Mouse (Mus musculus) yolk sac, embryonic 10.5 days (tissue): ENCODE results near the gene Cenps.
A peak's percentile ranks its signal among the peaks of the same experiment; 100 is the strongest.
"Not testable (repeated sequence)": the region's sequence is repeated elsewhere in the genome, so short reads cannot be mapped to it uniquely, and the experiment has no call there.

Experiments used
- DNase-seq: peaks from one replicate; pipeline ENCODE4 v3.0.0-alpha.2; 2017; ENCODE audit warnings: low spot score

Cenps gene

GRCm38 (mm10) chr4:149123432-149123831, 14.0 kb downstream of the Cenps start:
- DNase-seq, result no peak

DNA sequence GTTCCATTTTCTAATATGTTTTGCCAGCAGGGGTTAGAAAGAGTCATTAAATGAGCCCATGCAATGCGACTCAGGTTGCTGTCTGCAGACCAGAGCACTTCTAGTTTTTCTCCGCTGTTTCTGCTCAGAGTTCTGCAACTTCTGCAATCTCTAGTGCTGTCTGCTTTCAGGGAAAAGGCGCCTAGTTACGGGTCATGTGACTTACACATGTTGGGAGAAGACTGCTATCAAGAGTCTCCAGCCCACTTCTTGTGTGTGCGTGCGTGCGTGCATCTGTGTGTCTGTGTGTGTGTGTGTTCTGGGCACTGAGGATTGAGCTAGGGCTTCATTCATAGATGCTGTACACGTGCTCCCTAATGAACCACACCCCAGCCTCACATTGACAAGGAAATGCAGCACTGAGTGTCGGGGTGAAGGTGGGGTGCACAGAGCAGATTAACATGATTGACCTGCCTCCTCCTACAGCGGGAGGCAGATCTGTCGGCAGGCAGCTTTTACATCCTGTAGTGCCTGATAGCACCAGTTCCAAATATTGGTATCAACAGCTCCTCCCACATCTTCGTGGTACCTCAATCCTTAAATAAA, 17.4 kb downstream of the Cenps start:
- not testable (repeated sequence) for DNase-seq

- peak; percentile 94 for DNase-seq
These were observed 33.4 kb downstream of the Cenps start, which contains the start of gene Dffa for GRCm38 (mm10) chr4:149103875-149104561. Dffa (plus strand) TSS chr4:149104146.

DNA sequence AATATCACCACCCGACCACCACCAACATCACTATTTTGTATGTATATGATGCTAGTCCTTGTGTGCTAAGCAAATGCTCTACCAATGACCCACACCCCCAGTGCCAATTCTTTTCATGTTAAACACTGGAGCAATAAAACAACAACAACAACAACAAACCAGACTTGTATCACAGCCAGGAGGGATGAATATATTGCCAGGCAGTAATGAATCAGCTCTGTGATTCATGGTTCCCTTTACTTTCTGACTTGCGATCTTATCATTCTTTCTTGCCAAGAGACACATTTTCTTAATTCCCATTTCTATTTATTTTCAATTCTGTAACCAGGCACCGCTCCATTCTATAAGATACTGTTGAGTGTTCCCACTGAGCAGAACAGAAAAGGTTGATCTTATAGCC, 36.0 kb downstream of the Cenps start:
- DNase-seq, result no peak

DNA sequence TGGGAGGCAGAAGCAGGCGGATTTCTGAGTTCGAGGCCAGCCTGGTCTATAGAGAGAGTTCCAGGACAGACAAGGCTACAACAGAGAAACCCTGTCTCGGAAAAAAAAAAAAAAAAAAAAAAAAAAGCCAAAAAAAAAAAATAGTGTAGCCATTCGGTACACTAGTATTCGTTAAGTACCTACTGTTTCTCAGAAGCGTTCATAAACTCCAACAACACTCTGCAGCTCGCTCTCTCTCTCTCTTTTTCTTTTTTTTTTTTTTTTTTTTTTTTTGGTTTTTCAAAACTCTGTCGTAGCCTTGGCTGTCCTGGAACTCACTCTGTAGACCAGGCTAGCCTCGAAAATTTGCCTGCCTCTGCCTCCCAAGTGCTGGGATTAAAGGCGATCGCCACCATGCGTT, 37.0 kb downstream of the Cenps start:
- not testable (repeated sequence) for DNase-seq

DNA sequence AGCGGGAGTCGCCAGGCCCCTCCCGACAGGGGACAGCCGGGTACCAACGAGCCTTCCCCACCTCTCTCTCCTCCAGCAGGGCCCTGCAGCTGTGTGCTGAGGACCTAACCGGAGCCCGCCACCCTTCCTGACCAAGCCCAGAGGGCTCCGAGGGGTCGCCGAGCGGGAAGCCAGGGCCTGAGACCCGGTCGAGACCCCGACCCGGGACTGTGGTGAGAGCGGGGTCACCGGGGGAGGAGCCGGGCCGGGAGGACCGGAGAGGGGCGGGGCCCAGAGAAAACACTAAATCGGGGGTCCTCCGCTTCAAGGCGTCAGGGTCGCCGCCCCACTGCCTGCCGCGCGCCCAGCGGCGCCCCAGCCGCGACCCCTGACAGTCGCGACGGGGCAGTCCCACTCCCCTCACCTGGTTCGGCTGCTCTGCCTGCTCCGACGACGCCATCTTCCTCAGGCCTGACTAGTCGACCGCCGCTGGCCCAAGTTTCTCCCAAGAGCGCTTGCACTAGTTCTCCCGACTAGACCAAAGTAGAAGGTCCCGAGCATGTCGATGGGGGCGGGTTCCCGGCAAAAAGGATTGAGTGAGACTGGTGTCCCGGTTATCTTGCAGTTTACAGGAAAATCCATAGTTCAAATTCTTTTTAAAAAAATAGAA, 37.9 kb downstream of the Cenps start, which contains the start of gene Pex14:
Gene Pex14, minus strand, starts transcription at position 508 of the 649 bp plus-strand sequence.
- DNase-seq, result peak; percentile 92

GRCm38 (mm10) chr4:149098571-149098970, 38.9 kb downstream of the Cenps start:
- DNase-seq, result peak; percentile 23

GRCm38 (mm10) chr4:149097956-149098355, 39.5 kb downstream of the Cenps start:
- DNase-seq, result peak; percentile 33

DNA sequence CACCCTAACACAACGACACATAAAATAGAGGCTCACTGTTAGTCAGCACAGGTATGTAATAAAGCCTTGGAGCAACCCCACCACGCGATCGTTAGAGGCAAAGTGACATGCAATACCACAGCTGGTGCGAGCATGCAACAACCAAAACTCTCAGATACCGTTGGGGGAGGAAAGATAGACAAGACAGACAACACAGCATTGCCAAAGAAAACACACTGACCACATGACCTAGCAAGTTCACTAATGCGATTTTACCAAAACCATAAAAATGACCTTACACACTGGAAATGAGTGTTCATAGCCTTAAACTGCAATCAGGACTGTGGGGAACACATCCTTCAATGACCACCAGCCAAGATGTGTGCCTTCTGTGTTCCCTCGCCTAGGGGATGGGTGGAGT, 46.1 kb downstream of the Cenps start:
- DNase-seq, result no peak

DNA sequence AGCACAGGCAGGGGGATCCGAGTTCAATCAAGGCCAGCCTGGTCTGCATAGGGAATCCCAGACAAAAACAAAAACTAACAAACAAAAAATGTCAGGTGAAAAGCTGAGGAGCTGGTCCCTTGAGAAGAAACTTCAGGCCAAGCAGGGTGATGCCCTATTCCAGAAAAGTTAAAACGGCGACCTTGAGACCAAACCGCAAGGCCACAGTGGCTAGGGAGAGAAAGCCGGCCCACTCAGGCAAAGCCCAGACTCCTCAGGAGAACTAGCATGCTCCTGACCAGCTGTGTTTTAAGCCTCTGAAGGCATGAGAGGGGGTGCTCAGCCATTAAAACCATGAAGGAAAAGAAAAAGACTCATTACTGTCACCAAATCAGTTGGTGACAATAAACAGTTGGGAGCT, 52.0 kb downstream of the Cenps start:
- DNase-seq, result no peak

DNA sequence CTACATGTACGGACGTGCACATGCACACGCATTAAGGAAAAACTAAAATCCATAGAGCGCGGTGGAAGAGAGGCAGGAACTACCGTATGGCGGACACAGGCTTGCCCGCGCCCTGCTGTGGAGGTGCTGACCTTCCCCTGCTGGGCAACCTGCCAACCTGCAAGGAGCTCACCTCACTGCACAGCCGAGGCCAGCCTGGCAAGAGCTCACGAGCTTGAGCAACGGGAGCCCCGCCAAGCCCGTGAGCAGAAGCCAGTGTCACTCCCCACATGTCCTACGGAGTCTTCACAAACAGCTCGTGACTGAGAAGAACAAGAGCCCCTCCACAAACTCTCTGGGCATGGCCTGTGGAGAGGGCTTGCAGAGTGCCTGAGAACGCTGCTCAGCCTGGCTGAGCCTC, 55.9 kb downstream of the Cenps start:
- DNase-seq, result no peak

GRCm38 (mm10) chr4:149080111-149080510, 57.3 kb downstream of the Cenps start:
- peak; percentile 71 for DNase-seq

- DNase-seq, result peak; percentile 63
These were observed 57.8 kb downstream of the Cenps start for GRCm38 (mm10) chr4:149079629-149080028.

DNA sequence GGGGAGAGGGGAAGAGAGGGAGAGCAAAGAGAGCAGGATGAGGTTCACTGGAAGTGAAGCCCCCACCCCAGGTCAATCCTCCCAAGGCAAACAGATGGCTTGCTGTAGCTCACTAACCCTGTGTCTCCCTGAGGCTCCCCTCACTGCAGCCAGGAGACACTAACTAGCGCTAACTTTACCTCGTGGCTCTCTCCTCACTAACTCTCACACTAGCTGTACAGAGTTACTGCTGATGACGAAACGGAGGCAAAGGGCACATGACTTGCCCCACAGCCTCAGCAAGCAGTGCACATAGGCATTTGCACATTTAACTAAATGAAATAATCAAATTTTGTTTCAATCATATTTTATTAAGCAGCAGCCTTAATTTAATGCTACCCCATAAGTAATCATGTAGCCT, 59.2 kb downstream of the Cenps start:
- peak; percentile 65 for DNase-seq
